Mouse (Mus musculus): Measurements from ENCODE around the gene Gm28035. TPM values are rescaled to one million over a fixed set of nuclear protein-coding genes. Genes with fewer than 3 reads are reported as not detected.
A peak's percentile ranks its signal among the peaks of the same experiment; 100 is the strongest.

The Gm28035 gene
- polyA plus RNA-seq, 3 experiments from 2014 or later: 0.16 to 0.17 TPM; not detected in 1

DNA sequence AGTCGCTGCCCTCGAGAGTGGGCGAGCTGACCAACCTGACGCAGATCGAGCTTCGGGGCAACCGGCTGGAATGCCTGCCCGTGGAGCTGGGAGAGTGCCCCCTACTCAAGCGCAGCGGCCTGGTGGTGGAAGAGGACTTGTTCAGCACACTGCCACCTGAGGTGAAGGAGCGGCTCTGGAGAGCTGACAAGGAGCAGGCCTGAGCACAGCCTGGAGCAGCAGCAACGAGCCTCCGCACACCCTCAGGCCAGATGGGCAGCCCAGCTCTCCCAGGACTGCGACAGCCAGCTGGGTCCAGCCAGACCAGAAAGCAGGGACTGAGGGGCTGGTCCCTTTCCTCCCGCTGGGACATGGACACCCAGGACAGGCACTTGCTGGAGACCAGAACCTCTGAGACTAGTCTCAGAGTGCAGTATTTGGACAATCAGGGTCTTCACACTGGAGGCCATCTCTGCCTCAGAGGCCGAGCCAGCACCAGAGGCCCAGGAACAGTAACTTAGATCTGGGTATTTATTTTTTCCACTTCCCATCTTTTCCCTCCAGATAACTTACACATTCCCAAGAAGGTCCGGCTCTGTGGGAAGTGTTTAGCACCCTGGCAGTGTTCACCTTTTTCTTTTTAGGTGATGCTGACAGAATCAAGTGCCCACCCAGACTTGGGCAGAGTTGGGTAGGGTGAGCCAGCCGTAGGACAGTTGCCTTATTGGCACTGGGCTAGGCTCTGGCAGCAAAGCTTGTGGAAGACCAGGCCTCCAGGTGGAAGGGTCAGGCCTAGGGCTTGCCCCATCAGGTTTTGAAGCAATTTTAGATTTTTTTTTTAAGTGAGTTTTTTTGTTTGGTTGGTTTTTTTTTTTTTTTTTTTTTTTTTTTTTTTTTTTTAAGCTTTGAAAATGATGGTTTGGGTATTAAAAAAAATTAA lies 21.8 kb downstream of the Gm28035 start:
- ATAC-seq: no peak

DNA sequence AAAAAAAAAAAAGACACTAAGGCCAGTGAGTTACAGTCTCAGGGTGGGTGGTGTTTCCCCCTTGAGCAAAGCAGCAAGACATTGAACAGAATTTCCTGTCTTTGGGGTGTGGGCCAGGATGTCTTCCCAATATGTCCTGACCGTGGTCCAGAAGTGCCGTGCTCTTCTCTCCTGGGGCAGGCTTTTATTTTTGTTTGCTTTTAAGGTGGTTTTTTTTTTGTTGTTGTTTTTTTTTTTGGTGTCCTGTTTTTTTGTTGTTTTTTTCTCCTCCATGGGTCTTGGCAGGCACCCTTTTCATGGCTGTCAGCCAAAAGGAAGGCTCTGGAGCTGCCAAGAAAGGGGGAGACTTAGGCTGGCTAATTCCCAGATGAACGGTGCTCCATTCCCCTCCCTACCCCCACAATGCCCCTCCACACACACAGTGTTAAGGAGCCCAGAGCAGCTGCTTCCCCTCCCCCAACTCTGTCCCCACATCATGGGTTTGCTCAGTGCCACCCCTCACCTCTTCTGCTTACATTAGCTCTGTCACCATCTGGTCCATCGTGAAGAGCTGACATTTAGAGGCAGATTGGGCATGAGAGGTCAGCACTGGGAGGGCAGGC lies 22.6 kb downstream of the Gm28035 start:
- ATAC-seq: no peak

DNA sequence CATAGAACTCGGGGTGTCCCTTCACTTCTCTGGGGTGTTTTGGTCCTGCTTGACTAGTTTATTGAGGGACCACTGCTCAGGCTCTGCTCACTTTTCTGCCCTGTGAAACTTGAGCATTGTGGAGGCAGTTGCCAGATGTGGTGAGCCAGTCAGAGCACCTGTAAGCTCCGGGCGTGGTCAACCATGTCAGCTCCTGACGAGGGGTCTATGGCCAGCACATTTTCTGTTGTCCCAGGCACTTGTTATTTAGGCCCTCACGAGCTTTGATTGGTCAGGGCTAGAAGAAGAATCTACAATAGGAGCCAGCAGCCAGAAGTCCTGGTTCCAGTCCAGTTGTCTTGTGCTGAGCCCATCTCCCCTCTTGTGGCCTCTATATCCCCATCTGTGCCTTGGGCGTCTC lies 23.4 kb downstream of the Gm28035 start:
- ATAC-seq: no peak

DNA sequence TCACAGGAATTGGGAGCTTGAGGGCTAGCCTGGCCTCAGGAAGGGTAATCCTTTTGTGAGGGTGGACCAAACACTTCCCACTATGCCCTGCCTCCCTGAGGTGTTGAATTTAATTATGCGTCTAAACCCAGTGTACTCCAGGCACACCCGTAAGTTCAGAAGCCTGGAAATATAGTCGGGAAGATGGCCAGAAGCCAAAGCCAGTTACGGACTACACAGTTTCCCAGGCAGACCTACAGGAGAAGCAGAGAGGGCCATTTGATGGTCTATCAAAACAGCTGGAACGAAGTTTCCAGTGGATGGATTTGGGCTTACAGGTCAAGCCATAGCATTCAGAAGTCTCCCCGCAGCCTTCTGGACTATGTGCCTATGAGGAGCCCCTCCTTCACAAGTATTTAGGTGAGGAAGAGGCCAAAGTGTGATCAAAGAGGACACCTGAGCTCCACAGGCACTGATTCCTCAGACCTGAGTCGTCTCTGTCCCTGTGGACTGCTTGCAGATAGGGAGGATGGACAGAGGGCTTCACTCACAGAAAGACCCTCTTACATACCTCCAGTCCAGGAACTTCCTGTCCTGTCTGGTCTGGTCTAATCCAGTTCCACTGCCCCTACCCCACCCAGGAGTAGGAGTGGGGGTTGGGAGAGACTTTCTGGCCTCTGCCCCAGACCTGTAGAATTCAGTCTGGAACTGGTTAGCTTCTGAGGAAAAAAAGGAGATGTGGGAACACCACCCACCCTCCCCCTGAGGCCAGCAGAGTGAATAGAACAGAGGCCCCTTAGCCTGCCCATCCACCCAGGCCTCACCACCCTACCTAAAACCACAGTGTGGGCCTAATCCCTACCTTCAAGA lies 24.5 kb downstream of the Gm28035 start:
- no peak for ATAC-seq

DNA sequence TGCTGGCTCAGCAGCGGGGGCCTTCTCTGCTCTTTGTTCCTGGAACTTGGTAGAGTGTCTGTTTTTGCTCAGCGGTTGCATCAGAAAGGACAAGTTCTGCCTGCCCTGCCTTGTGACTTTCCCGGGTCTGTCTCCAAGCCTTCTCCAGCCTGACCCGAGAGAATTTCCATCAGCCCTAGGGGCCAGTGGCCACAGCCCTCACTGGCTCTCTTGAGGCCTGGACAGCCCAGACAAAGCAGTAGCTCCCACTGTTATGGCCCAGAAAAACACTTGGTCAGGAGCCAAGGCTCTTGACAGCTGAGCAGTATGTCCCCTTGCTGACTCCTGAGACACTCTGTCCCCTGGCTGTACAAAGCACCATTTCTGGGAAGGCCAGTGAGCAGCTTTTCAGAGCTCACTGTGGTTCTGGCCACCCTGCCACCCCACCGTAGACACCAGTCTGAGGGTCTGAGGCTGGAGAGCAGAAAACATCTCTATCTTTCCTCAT lies 25.4 kb downstream of the Gm28035 start, which contains the start of gene Phyhd1:
TSS of gene Phyhd1 (plus strand) at position 437 of the 487 bp plus-strand sequence.
- ATAC-seq: no peak

DNA sequence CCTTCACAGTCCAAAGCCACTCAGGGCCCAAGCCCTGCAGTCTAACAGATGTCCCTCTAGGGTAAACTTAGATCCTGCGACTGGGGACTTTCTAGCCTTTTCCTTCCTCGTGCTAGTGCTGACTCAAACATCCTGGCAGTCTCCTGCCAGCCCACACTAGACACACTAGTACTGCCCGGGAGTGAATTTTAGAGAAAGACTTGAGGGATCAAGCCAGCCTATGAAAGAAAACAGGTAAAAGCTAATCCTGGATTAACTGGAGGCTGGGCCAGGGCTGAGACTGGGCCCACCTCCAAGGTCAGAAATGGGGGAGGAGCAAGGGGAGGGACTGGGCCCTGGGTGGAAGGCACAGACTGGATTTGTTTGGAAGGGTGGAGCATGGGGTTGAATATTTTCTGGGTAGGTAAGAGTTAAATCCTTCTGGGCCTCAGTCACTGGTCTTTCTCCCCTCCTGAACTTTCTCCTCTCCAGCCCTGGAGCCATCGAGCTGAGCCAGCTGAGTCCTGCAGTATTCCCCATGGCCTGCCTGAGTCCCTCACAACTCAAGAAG lies 26.1 kb downstream of the Gm28035 start:
- no peak for ATAC-seq

DNA sequence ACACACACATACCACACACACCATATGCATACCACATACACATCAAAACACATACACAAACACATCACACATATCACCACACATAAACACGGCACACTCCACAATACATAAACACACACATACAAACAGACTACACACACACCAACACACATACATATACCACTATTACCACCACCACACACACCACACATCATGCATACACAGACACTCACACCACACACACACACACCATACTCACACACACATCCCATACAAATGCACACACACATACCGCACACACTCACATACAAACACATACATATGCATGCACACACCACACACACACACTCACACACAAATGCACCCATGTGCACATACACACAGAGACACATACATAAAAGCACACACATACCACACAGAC lies 27.1 kb downstream of the Gm28035 start:
- no peak for ATAC-seq

DNA sequence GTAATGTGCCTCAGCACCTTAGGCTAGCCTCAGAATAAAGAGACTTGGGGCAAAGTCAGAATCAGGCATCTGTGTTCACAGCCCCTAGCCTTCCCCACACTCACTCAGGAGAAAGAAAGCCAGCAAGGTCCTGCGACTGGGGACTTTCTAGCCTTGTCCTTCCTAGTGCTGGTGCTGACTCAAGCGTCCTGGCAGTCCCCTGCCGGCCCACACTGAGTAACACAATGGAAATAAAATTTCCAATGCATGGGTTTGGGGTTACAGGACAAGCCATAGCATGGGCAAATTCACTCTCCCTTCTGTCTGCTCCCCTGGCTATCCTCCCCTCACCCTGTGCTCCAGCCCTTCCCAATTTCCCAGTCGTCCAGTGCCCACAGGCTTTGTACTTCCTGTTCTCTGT lies 28.0 kb downstream of the Gm28035 start:
- no peak for ATAC-seq

DNA sequence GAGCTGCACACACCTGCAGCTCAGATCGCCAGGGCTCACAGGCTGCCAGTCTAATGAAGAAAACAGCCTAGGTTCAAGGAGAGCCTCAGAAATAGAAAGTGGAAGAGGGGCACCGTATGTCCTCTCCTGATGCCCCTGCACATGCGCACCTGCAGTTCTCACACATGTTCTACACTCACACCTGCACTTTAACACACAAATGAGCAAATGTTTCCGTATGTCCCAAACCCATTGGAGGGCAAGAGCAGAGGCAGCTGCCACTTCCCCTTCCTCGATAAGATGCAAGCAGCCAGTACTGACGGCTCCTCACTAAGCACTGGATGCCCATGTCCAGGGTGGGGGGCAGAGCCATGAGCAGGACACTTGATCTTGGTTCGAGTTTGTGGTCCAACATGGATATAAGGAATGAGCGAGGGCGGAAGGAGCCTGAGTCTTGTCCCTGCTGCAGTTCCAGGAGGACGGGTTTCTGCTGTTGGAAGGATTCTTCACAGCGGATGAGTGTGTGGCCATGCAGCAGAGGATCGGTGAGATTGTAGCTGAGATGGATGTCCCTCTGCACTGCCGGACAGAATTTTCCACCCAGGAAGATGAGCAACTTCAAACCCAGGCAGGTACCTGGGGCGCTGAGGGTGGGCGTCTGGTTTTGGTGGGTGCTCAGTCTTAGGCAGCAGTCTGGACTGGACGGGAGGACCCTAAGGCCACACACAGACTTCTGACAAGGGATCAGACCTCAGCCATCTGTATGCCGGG lies 29.0 kb downstream of the Gm28035 start:
- no peak for ATAC-seq

DNA sequence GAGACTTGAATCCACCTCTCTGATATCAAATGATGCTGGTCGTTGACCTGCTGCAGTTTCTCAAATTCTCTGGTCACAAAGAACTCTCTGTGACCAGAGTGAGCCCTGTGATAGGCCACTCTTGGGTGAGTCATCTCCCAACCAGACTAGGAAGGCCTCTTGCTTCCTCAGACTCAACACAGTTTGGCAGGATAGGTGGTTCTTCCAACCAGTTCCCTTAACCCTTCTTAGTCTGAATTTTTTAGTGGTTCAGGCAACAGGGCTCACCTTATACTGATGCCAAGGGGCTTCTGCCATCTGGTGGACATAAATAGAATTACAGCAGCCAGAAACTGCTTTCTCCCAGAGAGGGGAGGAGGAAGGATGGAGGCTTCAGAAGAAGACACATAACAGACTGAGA lies 29.8 kb downstream of the Gm28035 start:
- peak; percentile 78 for ATAC-seq

DNA sequence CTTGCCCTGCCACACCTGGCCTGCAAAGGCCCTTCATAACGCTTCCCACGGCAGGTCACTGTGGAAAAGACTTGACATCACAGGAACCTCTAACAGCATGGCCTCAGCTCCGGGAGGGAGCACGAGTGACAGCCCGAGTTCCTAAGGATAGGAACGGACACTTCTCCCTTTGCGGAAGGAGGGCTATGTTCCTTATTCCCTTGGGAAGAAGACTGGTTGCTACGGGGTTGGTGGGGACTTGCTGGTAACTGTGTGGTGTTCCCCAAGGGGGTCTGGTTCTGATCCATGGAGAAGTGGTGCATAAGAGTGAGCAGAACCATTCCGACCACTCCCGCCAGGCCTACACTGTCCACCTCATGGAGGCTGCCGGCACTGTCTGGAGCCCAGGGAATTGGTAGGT lies 40.4 kb downstream of the Gm28035 start, which contains the start of gene Gm28038:
TSS of gene Gm28038 (plus strand) at position 301 of the 400 bp plus-strand sequence.
- ATAC-seq: no peak

DNA sequence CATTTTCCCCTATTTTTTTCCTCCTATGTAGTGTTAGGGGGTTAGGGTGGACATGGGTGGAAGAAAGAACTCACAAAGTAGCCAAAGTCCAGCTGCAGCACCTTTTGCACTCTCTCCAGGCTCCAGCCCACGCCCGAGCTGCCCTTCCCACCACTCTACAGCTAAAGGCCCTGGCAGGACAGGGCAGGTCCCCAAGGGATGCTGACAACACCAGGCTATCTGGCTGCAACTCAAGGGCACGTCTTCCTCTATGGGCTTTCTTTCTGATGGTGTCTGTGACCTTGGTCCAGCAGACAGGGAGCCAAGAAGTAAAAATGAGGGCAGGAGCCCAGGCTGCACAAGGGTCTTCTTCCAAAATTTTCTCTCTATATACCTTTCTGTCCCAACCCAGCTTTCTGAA lies 41.3 kb downstream of the Gm28035 start:
- ATAC-seq: no peak

DNA sequence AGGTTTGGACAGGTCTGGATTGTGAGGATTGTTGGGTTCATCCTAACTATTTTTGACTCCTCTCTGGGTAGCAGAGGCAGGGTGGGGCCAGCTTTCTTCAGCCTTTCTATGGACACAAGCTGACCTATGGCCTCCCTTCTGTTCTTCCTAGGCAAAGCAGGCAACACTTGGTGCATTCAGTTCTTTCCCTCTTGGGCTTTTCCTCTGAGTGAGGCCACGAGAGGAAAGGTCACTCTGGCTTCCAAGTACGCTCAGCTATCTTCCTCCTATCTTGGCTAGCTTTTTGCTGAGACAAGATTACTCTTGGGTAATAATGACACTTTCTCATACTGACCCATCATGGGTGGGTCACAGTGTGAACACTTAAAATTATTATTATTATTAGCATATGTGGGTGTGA lies 42.8 kb downstream of the Gm28035 start:
- ATAC-seq: no peak

DNA sequence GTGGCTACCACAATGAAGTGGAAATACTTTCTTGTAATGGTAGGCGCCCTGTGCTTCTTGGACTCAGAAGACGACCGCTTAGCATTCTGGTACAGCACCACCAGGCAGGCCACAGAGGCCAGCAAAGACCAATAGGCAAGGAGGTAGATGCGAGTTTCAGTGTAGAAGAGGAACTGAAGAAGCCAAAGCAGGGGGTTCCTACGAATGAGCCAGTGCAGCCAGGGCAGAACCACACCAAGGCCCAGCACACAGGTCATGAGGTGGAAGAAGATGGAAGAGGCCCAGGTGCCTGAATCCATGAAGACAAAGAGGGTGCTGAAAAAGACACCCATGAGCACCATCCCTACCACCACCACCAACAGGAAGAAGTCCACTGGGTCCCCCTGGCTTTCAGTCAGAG lies 44.6 kb downstream of the Gm28035 start:
- no peak for ATAC-seq

DNA sequence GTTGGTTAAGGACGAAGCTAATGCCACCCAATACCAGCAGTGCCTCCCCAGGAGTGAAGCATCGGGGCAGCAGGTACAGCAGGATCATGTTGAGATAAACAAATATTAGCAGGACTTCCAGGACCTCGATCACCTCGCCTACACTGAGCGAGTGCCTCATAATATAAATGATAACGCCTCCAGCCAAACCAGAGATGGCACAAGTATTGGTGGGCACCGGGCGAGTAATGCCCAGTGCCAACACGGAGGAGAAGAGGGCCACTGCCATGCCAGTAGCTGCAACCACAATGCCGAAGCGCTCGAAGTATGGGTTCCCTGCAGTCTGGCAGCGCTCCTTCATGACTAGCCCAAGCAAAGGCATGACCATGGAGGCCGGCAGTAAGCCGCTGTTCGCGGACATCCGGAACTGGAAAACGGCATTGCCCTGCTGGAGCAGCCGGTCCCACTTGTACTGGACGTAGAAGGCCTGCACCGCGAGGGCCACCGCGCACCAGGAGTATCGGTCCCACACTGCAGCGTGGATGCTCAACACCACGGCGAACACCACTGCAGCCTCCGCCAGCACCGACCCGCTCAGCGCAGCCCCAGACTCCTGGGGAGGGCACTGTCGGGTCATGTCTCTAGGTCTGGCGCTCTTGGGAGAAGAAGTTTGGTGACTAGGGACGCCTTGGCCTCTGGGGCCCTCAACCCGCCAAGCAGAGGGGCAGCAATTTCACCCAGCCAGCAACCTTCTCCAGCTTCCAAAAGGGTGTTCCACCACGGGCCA lies 45.2 kb downstream of the Gm28035 start:
- ATAC-seq: peak; percentile 27

DNA sequence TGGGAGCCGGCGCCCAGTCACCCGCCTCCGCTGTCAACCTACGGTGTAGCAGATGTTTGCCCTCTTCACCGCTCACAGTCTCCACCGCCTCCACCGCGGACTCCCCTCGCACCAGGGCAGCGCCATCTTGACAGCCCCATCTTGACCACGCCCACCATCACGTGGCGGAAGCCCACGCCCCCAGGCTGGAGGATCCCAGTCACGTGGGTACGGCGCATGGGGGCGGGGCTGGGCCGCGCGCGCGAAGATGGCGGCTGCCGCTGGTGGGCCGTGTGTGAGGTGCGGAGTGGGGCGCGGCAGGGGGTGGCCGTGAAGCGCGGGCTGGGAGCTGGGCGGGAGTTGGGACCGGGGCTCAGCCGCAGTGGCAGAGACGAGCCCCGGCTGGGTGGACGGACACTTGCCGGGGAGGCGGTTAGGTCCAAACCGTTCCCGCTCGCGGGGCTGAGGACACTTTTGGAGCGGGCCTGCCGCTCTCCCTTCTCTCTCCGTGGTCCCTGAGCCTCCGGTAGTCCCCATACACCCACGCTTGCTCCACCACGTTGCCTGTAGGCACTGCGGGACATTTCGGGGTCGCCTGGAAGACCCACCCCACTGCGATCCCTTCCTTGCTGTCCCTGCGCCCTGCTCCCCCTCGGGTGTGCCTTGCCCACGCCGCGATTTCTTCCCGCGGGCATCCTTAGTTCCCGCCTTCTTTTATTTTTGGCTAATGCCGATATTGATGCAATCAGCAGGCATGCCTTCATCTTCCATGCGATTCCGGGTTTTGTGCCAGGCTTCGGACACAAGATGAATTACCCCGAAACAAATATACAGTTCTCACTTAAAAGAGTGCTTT lies 46.0 kb downstream of the Gm28035 start, which contains the start of the genes Dolk and Nup188:
TSS of gene Dolk (minus strand) at position 143 of the 835 bp plus-strand sequence.
TSS of gene Nup188 (plus strand) at position 206 of the 835 bp plus-strand sequence.
- peak; percentile 93 for ATAC-seq

DNA sequence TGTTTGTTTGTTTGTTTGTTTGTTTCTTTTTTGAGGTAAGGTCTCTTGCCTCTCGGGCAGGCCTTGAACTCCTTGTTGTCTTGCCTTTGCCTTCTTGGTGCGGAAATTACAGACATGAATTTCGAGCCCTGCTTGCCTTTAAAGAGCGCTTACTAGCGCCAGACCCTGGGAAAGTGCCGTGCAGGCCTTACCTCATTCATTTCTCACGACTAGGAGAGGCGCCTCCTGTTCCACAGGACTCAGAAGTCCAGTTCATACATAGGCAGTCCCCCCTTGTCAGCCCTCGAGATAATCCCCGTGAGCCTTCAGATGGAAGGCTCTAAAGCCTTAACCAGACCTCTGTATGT lies 46.6 kb downstream of the Gm28035 start:
- no peak for ATAC-seq

DNA sequence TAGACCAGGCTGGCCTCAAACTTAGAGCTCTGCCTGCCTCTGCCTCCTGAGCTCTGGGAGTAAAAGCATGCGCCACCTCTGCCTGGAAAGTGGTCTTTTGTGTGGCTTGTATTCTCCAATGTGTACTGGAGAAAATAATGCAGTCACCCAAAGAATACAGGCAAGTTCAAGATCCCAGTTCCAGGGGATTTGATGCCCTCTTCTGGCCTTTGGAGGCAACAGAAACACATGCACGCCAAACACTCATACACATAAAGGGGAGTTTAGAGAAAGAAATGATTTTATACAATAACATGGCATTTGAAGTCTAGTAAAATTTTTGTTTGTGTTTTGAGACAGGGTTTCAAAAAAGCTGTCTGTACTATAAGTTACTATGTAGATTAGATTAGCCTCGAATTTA lies 59.2 kb downstream of the Gm28035 start:
- ATAC-seq: no peak

DNA sequence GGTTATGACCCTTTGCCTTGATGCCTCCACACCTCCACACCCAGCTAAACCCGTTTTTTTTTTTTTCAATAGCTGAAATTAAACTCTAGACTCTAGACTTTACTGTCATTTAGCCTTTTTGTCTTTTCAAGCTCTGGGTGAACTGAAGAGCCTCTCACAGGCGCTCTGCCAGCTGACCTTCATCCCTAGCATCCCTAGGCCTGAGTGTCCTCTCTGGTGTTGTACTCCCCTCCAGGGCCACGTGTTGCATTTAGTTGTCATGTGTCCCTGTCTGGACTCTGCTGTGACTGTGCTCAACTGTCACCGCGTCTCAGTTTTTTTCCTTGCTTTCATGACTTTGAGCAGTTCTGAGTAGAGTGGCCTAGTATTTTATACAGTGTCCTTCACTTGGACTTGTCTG lies 59.6 kb downstream of the Gm28035 start:
- no peak for ATAC-seq

DNA sequence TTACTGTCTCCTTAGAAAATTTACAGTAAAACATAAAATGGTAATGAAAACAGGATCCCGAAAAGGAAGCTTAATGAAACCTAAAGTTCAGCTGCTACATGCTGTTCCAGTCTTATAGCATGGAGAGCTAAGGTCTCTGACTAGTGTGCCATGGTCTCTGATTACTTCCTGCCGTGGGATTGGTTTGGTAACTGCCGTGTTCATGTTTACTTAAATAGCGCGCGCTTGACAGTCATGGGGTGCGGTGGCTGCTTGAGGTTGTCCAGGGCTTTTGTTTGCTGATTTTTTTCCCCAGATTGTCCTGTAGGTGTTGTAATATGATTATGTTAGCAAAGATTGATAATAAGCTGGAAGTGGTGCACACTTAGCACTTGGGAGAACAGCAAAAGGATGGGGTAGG lies 65.7 kb downstream of the Gm28035 start:
- no peak for ATAC-seq
